Mouse (Mus musculus) embryo, embryonic 11.5 days (tissue): ENCODE data around the gene Hoxa13.

Experiments
- DNase-seq: peaks from one replicate; pipeline ENCODE4 v3.0.0-alpha.2; 2012; ENCODE audit warnings: low read depth, low spot score

Gene Hoxa13

GRCm38 (mm10) chr6:52211170-52211935 is 49.3 kb downstream of the Hoxa13 start:
- DNase-seq = no peak

- no peak for DNase-seq
Measured at GRCm38 (mm10) chr6:52209685-52210046, 51.0 kb downstream of the Hoxa13 start.

GRCm38 (mm10) chr6:52208868-52209684 is 51.6 kb downstream of the Hoxa13 start:
- DNase-seq = no peak

GRCm38 (mm10) chr6:52208072-52208867 is 52.4 kb downstream of the Hoxa13 start, which contains the start of gene Hoxa6:
Hoxa6 (minus strand) TSS chr6:52208722.
- no peak for DNase-seq
